Mouse (Mus musculus) layer of hippocampus, adult 2 months (tissue): Measurements from ENCODE around the gene Mgst3. TPM values are rescaled to one million over a fixed set of nuclear protein-coding genes. Genes with fewer than 3 reads are reported as not detected.

ENCODE experiments used
- DNase-seq, 2 experiments: peaks; one replicate each; pipeline ENCODE4 v3.0.0; 2022; ENCODE audit warnings: low spot score in 2 of 2
- H3K27ac ChIP-seq: fragments of 200-600 bp; 2 replicates; pipeline ENCODE4 v1.8.1; 2022
- H3K4me3 ChIP-seq: fragments of 200-600 bp; 2 replicates; pipeline ENCODE4 v1.8.1; 2022; ENCODE audit warnings: mild to moderate bottlenecking
- CTCF ChIP-seq: fragments of 200-600 bp; conservative IDR thresholded peaks from 2 replicates; pipeline ENCODE4 v1.8.1; 2022; ENCODE audit warnings: antibody characterized with exemption, mild to moderate bottlenecking, moderate library complexity
- total RNA-seq, 2 experiments: library from RNA; stranded (reverse); gene quantifications; 2 replicates each; pipeline ENCODE4 v1.2.3; 2021

Gene Mgst3
- total RNA-seq, 2 experiments from 2014 or later: 64.2 to 68.7 TPM

DNA sequence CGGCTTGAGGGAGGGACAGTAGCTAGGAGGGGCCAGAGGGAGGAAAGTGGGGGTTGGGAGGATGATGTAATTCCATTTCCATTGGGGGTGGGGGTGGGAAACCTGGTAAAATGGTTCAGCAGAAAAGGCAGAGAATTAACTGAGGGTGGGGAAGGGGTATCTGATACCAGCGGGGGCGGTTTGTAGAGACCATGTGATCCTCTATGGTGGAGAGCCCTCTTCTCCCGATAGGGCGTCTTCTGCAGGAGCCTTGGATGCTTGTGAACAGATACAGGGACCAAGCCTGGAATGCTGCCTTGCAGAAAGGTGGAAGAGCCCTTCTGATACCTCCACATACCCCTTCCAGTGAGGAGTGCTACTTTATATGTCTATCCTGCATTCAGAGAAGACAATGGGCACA, 10.5 kb downstream of the Mgst3 start:
- H3K27ac ChIP-seq: no peak overlapping the region
- H3K4me3 ChIP-seq: no peak overlapping the region
- DNase-seq: no peak
- TF ChIP-seq CTCF: no peak

DNA sequence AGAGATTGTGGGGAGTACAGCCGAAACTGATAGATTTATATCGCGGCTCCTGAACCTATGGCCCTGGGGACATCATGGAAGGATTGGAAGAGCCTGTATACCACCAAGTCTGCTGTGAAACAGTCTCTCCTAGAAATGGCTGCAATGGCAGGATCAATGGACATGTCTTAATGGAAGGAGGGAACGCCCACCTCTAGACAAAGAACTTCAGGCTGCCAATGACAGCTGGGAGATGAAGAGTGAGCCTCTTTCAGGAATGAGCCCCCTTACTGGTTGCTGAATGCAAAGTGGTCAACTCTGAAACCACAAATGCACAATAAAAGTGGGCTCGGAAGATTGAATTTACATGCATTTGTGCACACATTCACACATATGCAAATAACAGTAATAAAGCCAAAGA, 10.9 kb downstream of the Mgst3 start:
- no peak for TF ChIP-seq CTCF
- Histone ChIP-seq H3K27ac (no peak overlapping the region), H3K4me3 (no peak overlapping the region)
- no peak for DNase-seq

DNA sequence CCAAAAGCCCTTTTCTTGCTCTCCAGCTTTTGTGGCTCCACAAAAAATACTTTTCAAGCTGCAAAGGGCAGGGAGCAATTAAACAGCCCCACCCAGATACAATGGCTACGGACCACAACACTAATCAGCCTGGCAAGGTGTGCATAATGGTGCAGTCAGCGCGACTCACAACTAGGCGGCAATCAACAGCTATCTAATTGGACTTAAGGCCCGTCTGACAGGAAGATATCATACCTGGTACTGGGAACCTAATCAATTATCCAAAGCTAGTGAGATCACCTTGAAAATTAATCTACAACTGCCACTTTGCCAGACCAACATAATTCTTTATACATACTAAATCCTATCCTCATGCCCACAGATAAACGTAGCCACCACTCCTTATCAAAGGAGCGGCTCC, 11.3 kb downstream of the Mgst3 start:
- Histone ChIP-seq H3K27ac (no peak overlapping the region), H3K4me3 (no peak overlapping the region)
- DNase-seq: no peak
- no peak for TF ChIP-seq CTCF

DNA sequence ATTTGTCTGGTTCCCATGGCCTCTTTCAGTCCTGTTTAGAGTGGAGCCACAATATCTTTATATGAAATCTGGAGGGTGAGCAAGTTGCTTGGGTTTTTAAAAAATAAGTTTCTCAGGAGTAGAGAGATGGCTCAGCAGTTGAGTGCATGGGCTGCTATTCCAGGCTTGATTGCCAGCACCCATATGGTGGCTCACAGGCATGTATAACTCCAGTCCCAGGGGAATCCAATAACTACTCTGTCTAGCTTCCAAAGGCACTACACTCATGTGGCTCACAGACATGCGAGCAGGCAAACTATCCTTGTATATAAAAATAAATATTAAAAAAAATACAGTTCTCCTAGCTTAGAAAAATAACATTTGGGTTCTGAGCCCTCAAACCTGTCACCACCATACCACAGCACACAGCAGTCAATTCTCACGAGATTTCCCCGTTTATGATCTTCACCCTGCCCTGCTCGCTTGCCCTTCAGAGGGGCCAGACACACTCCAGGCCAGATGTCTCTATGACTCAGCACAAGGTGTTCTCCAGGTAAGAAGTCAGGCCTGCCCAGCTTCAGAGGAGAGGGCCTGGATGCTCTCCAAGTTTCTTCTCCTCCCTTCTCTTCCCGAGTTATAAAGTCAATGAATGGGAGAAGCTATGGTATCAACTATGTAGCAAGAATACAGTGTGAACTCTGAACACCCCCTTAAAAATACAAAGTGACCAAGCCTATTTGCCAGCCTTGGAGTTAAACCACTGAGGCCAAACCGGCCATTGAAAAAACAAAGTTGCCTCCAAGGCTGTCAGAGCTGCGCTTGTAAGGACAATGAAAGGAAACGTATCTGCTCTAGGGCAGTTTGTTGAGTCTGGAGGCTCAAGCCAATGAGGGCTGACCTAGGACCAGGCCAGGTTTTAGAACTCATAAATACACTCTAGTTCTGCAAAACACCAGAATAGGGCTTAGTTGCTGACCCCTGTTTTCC, 12.3 kb downstream of the Mgst3 start:
- DNase-seq: no peak
- Histone ChIP-seq H3K4me3 (no peak overlapping the region), H3K27ac (0 out of 2 replicates have a peak overlapping the region, but pooled peaks have one; percentile 32)
- no peak for TF ChIP-seq CTCF

DNA sequence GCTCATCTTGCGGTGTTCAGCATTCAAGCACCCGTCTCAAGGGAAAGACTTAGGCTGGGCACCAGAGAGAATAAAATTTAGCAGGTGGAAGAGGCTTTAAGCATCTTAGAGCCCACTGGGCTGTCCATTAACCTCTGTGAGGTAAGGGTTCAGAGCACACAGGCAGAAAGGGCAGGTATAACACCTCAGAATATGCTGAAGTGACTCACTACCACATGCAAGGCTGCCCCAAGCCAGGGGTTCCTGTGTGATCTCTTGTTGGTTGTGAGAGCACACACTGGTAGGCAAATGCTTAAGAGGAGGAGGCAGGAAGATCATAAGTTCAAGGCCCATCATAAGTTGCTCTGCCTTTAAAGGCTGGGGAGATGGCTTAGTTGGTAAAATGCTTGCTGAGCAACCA, 13.4 kb downstream of the Mgst3 start:
- DNase-seq: no peak
- Histone ChIP-seq H3K27ac (no peak overlapping the region), H3K4me3 (no peak overlapping the region)
- TF ChIP-seq CTCF: no peak

DNA sequence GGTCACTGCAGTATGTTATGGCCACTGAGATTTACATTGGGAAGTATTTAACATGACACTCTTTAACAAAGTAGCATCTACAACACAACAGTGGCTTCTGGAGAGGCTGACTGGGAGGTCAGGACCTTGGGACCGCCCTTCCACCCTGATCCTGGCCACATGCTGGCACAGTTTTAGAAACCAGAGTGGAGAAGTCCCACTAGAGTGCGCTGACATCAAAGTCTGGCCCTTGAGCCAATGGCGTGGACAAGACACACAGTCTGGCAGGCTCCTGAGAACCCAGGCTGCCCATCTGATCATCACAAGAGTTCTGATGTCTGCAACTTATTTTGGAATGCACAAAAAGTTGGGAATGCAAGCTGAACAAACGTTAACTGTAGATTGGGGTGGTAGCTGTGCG, 13.9 kb downstream of the Mgst3 start:
- TF ChIP-seq CTCF: no peak
- no peak overlapping the region for H3K27ac ChIP-seq
- no peak for DNase-seq
- H3K4me3 ChIP-seq: no peak overlapping the region

DNA sequence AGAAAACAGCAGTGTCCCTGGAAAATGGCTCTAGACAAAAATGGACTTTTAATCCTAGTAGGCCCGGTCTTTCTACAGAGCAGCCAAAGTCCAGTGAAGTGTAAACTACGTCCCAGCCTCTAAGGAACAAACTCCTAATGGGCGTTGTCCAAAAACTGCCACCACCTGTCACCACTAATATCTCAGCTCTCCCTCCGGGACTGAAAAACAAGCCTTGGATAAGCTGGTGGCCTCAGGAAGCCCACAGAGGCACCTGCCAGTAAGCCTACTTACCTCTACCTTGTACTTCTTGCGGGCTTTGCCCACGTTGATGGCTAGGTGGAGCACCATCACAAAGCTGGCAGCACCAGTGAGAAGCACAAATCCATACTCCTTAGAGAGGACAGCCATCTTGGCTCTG, 15.6 kb downstream of the Mgst3 start:
- TF ChIP-seq CTCF: no peak
- DNase-seq: no peak
- H3K4me3 ChIP-seq: no peak overlapping the region
- no peak overlapping the region for H3K27ac ChIP-seq

DNA sequence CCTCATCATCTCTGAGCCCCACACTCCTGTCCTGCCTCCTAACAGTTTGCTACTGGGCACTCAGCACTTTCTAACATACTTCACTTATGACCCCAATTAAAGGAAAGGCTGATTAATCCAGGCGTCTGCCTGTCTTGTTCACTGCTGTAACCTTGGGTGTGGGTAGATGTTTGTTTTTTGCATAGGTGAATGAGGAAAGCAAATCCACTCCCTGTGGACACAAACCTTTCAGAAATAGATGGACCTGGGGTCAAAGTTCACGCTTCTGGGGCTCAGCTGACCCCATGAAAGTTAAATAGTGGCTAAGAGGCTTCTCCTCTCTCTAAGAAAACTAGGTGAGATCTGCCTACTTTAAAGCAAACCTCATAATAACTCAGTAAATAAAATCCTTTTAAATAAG, 18.7 kb downstream of the Mgst3 start:
- no peak for DNase-seq
- no peak overlapping the region for H3K27ac ChIP-seq
- no peak overlapping the region for H3K4me3 ChIP-seq
- no peak for TF ChIP-seq CTCF

DNA sequence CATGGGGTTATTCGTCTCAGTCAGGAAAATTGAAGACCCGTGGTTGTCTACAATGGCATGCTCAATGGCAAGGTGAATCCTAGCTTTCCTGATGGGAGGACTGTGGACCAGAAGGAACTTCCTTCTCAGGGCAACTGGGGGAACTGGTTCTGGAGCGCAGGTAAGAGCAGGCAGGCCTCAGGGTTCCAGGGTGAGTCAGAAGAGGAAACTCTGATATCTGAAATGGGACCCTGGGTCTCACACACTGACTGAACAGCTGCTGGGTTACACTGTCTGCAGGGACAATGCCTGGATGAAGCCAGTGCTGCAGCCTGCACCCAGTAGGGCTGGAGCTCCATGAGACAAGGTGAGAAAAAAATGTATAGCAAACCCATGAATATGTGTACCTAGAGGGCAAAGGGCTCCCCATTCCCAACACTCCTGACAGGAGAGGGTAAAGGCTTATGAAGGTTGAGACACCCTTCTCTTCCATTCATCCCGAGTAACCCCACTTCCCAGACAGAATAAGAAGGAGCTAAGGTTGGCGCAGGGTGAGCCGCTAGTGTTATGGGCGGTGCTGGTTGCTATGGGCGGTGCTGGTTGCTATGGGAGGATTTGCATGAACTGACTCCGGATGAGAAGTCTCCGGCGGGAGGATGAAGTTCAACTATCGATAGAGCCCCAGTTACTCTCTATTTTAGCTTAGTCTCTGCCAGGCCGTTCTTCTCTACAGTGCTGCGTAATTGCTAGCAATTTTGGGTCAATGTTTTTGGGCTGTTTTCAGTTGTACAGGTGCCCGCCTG, 19.4 kb downstream of the Mgst3 start:
- Histone ChIP-seq H3K4me3 (no peak overlapping the region), H3K27ac (no peak overlapping the region)
- no peak for TF ChIP-seq CTCF
- DNase-seq: no peak

DNA sequence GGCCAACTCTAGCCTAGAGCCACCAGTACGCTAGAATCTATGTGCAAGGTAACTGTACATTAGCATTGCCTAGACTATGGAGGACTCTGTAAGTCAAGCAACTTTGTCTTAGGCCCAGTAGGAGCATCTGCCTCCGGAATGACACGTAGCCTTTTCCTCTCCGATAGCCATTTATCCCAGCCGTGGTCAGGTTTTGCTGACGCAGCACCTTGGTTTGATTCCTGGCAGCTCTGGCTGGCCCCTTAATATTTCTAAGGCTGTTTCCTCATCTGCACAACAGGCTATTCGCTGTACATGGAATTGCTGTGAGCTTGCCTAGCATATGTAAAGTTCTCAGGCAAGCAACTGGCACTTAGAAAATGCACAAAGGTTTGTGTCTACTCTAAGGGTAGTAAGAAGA, 20.9 kb downstream of the Mgst3 start:
- Histone ChIP-seq H3K27ac (no peak overlapping the region), H3K4me3 (no peak overlapping the region)
- no peak for TF ChIP-seq CTCF
- DNase-seq: no peak

DNA sequence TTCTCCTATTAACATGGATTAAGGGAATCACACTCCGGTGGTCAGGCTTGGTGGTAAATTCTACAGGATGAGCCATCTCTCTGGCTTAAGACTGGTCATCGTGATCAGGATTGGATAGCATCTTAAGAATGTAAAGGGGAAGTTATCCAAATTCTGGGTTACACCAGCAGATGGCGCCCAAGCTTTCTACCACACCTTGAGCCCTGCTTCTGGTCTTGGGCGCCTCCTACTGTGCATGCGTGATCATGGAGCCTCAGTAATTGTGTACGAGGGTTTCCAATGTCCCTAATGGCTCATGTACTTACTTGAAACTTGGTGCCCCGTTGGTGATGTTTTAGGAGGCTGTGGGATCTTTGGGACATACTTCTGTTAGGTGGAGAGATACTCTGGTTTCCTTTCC, 23.7 kb downstream of the Mgst3 start:
- TF ChIP-seq CTCF: peak; percentile 96
- DNase-seq: peak; percentile 76 to 81
- no peak overlapping the region for H3K4me3 ChIP-seq
- H3K27ac ChIP-seq: no peak overlapping the region

DNA sequence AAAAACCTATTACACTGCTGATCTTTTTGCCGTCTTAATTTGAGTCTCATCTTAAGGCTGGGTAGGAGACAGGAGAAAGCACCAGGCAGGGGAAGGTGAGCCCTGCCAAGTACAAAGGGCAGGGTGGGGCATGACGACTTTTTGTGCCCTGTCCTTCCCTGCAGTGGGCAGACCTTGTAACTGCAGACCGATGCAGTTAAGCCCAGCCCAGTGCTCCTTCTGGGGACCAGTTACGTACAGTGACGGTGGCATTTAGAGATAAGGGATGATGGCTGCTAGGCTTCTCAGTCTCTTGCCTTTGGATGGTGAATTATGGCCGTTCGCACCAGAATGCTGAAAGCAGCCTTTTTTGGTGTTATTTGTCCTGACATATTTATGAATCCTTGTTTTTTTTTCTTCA, 25.1 kb downstream of the Mgst3 start:
- H3K4me3 ChIP-seq: no peak overlapping the region
- H3K27ac ChIP-seq: no peak overlapping the region
- TF ChIP-seq CTCF: no peak
- no peak for DNase-seq

DNA sequence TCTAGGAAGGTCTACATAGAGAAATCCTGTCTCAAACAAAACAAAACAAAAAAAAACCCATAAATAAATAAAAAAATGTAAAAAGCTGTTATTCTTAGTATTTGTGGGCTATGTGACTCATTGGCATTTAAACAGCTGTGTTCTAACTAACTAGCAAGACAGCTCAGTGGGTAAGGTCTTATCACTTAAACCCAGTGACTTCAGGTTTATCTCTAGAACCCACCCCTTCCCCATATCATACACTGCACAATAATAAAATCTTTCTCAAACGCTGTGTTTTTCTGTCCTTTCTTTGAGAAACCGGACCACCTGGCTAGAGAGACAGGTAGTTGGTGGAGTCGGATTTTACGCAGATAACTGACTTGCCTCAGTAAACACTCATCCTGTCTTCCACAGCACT, 25.6 kb downstream of the Mgst3 start:
- Histone ChIP-seq H3K27ac (no peak overlapping the region), H3K4me3 (no peak overlapping the region)
- no peak for DNase-seq
- no peak for TF ChIP-seq CTCF

DNA sequence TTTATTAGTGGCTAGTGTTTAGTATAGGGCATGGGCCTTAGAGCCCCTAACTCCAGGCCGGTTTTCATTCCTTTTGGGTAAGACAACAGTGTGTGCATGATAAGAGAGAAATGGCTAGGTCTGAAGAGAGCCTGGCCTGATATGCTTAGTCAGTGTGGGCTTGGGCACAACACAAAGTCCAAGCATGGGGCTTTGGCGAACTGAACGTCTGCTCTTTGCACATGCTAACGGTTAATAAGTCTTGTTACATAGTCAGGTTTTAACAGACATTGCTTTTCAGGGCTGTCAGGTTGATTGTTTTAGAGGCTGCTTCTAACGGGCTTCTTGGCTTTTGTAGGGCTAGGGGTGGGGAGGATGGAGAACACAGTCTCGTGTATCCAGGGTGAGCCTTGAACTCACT, 27.0 kb downstream of the Mgst3 start:
- no peak overlapping the region for H3K27ac ChIP-seq
- no peak for DNase-seq
- H3K4me3 ChIP-seq: no peak overlapping the region
- no peak for TF ChIP-seq CTCF
